In the genomic region with DNA sequence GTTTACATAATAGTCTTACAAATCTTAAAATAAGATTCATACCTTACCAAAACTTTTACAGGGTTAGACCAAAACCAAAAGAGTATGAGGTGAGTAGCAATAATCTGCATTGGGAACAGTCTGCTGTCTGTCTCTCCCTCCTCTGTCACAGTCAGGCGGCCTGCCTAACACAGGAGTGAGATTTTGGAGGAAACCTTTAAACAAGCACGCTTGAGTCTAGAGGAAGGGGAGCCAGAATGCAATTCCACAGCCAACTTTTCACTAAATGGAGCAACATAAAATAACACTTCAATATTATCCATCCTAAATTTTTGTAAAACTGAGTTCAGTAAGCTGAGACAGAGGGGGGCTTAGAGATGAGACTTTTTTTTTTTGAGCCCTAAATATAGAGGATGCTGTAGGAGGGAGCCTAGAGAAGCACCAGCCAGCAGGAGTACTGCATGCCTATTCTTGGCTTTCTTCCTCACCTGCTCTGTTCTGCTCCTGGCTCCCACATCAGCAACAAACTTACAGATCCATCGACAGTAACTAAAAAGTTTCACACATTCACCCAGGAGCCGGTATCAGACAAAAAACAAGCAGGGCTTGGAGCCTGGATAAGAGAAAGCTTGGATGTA, we compare ENCODE assay signal across 23 mouse cellular contexts.
DNase-seq lines count a peak whose midpoint lies in the region; ATAC-seq lines count a peak whose summit lies in the region.
"Had no signal": no experiment of that assay in that cellular context is flagged by ENCODE, and none has a peak within 500 bp of the region (broad histone marks: within the 10 kb centered on the region; RNA-seq: fewer than 3 reads in every experiment).

No protein-coding gene starts in this region.

- no peak for DNase-seq in frontal cortex, postnatal 10 days (ENCODE audit: low spot score in 2 of 2)
- peak; percentile 13 for DNase-seq in testis, postnatal 14 days (ENCODE audit: low spot score)
- no peak for DNase-seq in testis, postnatal 10 days (ENCODE audit: low spot score)
- peak; percentile 40 to 66 for DNase-seq in right cerebral cortex, postnatal 10 days (ENCODE audit: low spot score in 2 of 2)
- no peak for DNase-seq in MN1 (ENCODE audit: low spot score)
- DNase-seq in adrenal gland, adult (ENCODE audit: inconsistent age in 2 of 2, low spot score in 1 of 2) = no peak
- DNase-seq: adrenal gland, postnatal 14 days; cerebellum, adult 11-12 months; cerebellum, adult 9-11 months; gastrocnemius, postnatal 25 days; heart, adult 18-20 months; heart, postnatal 4 days; kidney, adult 8-10 months; kidney, postnatal 10 days; layer of hippocampus, adult 9-11 months; liver, postnatal 0 days; lung, postnatal 4 days; thymus, postnatal 4 days had no signal

- peak; percentile 98 for ATAC-seq in frontal cortex, adult (ENCODE audit: low TSS enrichment)
- ATAC-seq: forebrain, embryonic 16.5 days; intestine, embryonic 16.5 days; liver, embryonic 12.5 days; liver, postnatal 0 days; Patski had no signal

Comparison
In these comparisons a context has a peak if more than half of its experiments do, and no peak if none do; other contexts are left out.
1. DNase-seq: peak in testis, postnatal 14 days (single experiment) and right cerebral cortex, postnatal 10 days (2 of 2); none in frontal cortex, postnatal 10 days (0 of 2), testis, postnatal 10 days (single experiment), MN1 (single experiment) and adrenal gland, adult (0 of 2).